ENCODE assay signal across 8 mouse cellular contexts in genomic region chr5:123068115-123068514, GRCm38 (mm10). TPM values are rescaled to one million over a fixed set of nuclear protein-coding genes. Genes with fewer than 3 reads are reported as not detected.
A peak's percentile ranks its signal among the peaks of the same experiment; 100 is the strongest.
DNase-seq lines count a peak whose midpoint lies in the region; ATAC-seq and TF ChIP-seq lines count a peak whose summit lies in the region.

Tmem120b (plus strand) TSS chr5:123068415.

- H3K9ac ChIP-seq in forebrain, embryonic 11.5 days (ENCODE audit: low read length) = no peak within 1 kb of the TSS
- no peak within 1 kb of the TSS for H3K9ac ChIP-seq in stomach, embryonic 15.5 days
- H3K9ac ChIP-seq in stomach, postnatal 0 days (ENCODE audit: low read length) = no peak within 1 kb of the TSS
- H3K9ac ChIP-seq in liver, embryonic 16.5 days (ENCODE audit: low read depth, low read length) = no peak within 1 kb of the TSS

- H3K36me3 ChIP-seq in forebrain, embryonic 10.5 days (replicated peaks) = no peaks in the 10 kb centered on the region
- H3K36me3 ChIP-seq in forebrain, embryonic 11.5 days (ENCODE audit: control insufficient read depth, insufficient read depth, low read length) = no peaks in the 10 kb centered on the region
- H3K36me3 ChIP-seq in stomach, embryonic 15.5 days = no peaks in the 10 kb centered on the region
- no peaks in the 10 kb centered on the region for H3K36me3 ChIP-seq in stomach, postnatal 0 days (ENCODE audit: control insufficient read depth, insufficient read depth, low read length)
- H3K36me3 ChIP-seq in liver, embryonic 16.5 days (ENCODE audit: control insufficient read depth, insufficient read depth) = no peaks in the 10 kb centered on the region

- H3K27ac ChIP-seq in forebrain, embryonic 10.5 days = no peak within 1 kb of the TSS
- H3K27ac ChIP-seq in forebrain, embryonic 11.5 days (ENCODE audit: low read depth, low read length) = no peak within 1 kb of the TSS
- no peak within 1 kb of the TSS for H3K27ac ChIP-seq in stomach, embryonic 15.5 days
- H3K27ac ChIP-seq in stomach, postnatal 0 days (replicated peaks) = no peak within 1 kb of the TSS
- peak within 1 kb of the TSS; percentile 3; the same call in 1 of the 2 replicates for H3K27ac ChIP-seq in liver, embryonic 16.5 days (ENCODE audit: low read length)

- no peak for TF ChIP-seq EP300 in stomach, postnatal 0 days (optimal IDR thresholded peaks at IDR 0.05)

- H3K4me3 ChIP-seq in forebrain, embryonic 10.5 days = no peak within 1 kb of the TSS
- H3K4me3 ChIP-seq in forebrain, embryonic 11.5 days (ENCODE audit: low read depth, low read length) = no peak within 1 kb of the TSS
- H3K4me3 ChIP-seq in stomach, embryonic 15.5 days (replicated peaks) = no peak within 1 kb of the TSS
- H3K4me3 ChIP-seq in stomach, postnatal 0 days (ENCODE audit: low read depth, low read length) = no peak within 1 kb of the TSS
- no peak within 1 kb of the TSS for H3K4me3 ChIP-seq in liver, embryonic 16.5 days (ENCODE audit: low read depth, low read length)

- no peaks in the 10 kb centered on the region for H3K27me3 ChIP-seq in forebrain, embryonic 10.5 days (ENCODE audit: poor library complexity, severe bottlenecking)
- H3K27me3 ChIP-seq in forebrain, embryonic 11.5 days (ENCODE audit: control insufficient read depth, insufficient read depth, low read length) = no peaks in the 10 kb centered on the region
- no peaks in the 10 kb centered on the region for H3K27me3 ChIP-seq in stomach, embryonic 15.5 days (replicated peaks)
- H3K27me3 ChIP-seq in stomach, postnatal 0 days (ENCODE audit: control insufficient read depth, insufficient read depth, low read length) = no peaks in the 10 kb centered on the region
- H3K27me3 ChIP-seq in liver, embryonic 16.5 days (ENCODE audit: control insufficient read depth, insufficient read depth, low read depth, low read length) = no peaks in the 10 kb centered on the region

- ATAC-seq in forebrain, embryonic 11.5 days (replicated peaks; ENCODE audit: low FRiP score) = no peak
- no peak for ATAC-seq in stomach, embryonic 15.5 days (ENCODE audit: insufficient read depth, low FRiP score, low read depth)
- no peak for ATAC-seq in stomach, postnatal 0 days (ENCODE audit: low FRiP score, low TSS enrichment)
- ATAC-seq in hematopoietic stem cell, adult 5-6 weeks (replicated peaks in 1 of 2; ENCODE audit: insufficient read depth in 1 of 2, low FRiP score in 2 of 2, low TSS enrichment in 1 of 2, low read depth in 1 of 2, poor library complexity in 2 of 2, severe bottlenecking in 2 of 2) = 0 out of 4 replicates have a peak, but pooled peaks have one; percentile 12 to 17
- ATAC-seq in liver, embryonic 16.5 days (ENCODE audit: low read depth) = no peak

- H3K4me2 ChIP-seq in forebrain, embryonic 11.5 days (ENCODE audit: low read depth, low read length, severe bottlenecking) = no peak within 1 kb of the TSS
- H3K4me2 ChIP-seq in stomach, embryonic 15.5 days = no peak within 1 kb of the TSS
- no peak within 1 kb of the TSS for H3K4me2 ChIP-seq in stomach, postnatal 0 days (replicated peaks; ENCODE audit: low read depth)
- no peak within 1 kb of the TSS for H3K4me2 ChIP-seq in liver, embryonic 16.5 days (ENCODE audit: low read depth, low read length)

- DNase-seq in forebrain, embryonic 10.5 days (ENCODE audit: extremely low spot score, low spot score) = no peak
- DNase-seq in forebrain, embryonic 11.5 days (ENCODE audit: low spot score) = no peak
- DNase-seq in stomach, postnatal 0 days (ENCODE audit: low spot score) = no peak
- DNase-seq in cerebellum, postnatal 25 days = no peak
- DNase-seq in embryo, embryonic 11 days = no peak

- WGBS in forebrain, embryonic 10.5 days = 88% methylated on average over 12 of the region's 12 CpGs
- WGBS in forebrain, embryonic 11.5 days = 88% methylated on average over 12 of the region's 12 CpGs
- WGBS in stomach, embryonic 15.5 days = 83% methylated on average over 12 of the region's 12 CpGs
- 81% methylated on average over 12 of the region's 12 CpGs for WGBS in stomach, postnatal 0 days
- WGBS in liver, embryonic 16.5 days (ENCODE audit: insufficient replicate concordance) = 81% methylated on average over 12 of the region's 12 CpGs

- no peak for TF ChIP-seq CTCF in stomach, postnatal 0 days (IDR thresholded peaks at IDR 0.05; ENCODE audit: low read depth)

- peaks cover 3% of the 10 kb centered on the region; the same call in 1 of the 2 replicates for H3K4me1 ChIP-seq in forebrain, embryonic 10.5 days
- H3K4me1 ChIP-seq in forebrain, embryonic 11.5 days (replicated peaks; ENCODE audit: control insufficient read depth, insufficient read depth, low read length) = no peaks in the 10 kb centered on the region
- H3K4me1 ChIP-seq in stomach, embryonic 15.5 days = 0 out of 2 replicates have a peak, but pooled peaks cover 4% of the 10 kb centered on the region
- no peaks in the 10 kb centered on the region for H3K4me1 ChIP-seq in stomach, postnatal 0 days (replicated peaks; ENCODE audit: control insufficient read depth, insufficient read depth)
- peaks cover 6% of the 10 kb centered on the region for H3K4me1 ChIP-seq in liver, embryonic 16.5 days (ENCODE audit: control insufficient read depth, low read depth, low read length)

- H3K9me3 ChIP-seq in forebrain, embryonic 10.5 days = 0 out of 2 replicates have a peak, but pooled peaks cover 2% of the 10 kb centered on the region
- H3K9me3 ChIP-seq in forebrain, embryonic 11.5 days (ENCODE audit: control insufficient read depth, low read length) = no peaks in the 10 kb centered on the region
- H3K9me3 ChIP-seq in stomach, embryonic 15.5 days = no peaks in the 10 kb centered on the region
- H3K9me3 ChIP-seq in stomach, postnatal 0 days (ENCODE audit: control insufficient read depth, low read length) = no peaks in the 10 kb centered on the region
- no peaks in the 10 kb centered on the region for H3K9me3 ChIP-seq in liver, embryonic 16.5 days (replicated peaks; ENCODE audit: control insufficient read depth, low read length)

RNA-seq across cellular contexts. Expression of gene Tmem120b, which starts in this region (rescaled TPM):
- 8.3 and 10.4 TPM in 2 replicates for polyA plus RNA-seq in forebrain, embryonic 10.5 days (2016; fragmentation: Nextera tagmentation; extraction: Ambion mirVana)
- polyA plus RNA-seq in forebrain, embryonic 11.5 days (2014; fragmentation: Nextera tagmentation; extraction: Ambion mirVana) = 7.3 and 9.3 TPM in 2 replicates
- 12.9 and 14.2 TPM in 2 replicates for polyA plus RNA-seq in stomach, embryonic 15.5 days (2015; fragmentation: Nextera tagmentation; extraction: Ambion mirVana)
- 8.0 and 9.1 TPM in 2 replicates for polyA plus RNA-seq in stomach, postnatal 0 days (2015; fragmentation: Nextera tagmentation; extraction: Ambion mirVana)
- total RNA-seq in hematopoietic stem cell, adult 5-6 weeks (2017) = 0.56 and 2.7 TPM in 2 replicates
- 25.1 and 26.1 TPM in 2 replicates for polyA plus RNA-seq in liver, embryonic 16.5 days (2015; fragmentation: Nextera tagmentation; extraction: Ambion mirVana)

Comparison
In these comparisons a context has a peak if more than half of its experiments do, and no peak if none do; other contexts are left out.
1. ATAC-seq: peak in hematopoietic stem cell, adult 5-6 weeks (2 of 2); none in forebrain, embryonic 11.5 days (single experiment), stomach, embryonic 15.5 days (single experiment), stomach, postnatal 0 days (single experiment) and liver, embryonic 16.5 days (single experiment).